Mouse (Mus musculus) heart, postnatal 0 days (tissue): ENCODE data around the gene Slc44a4.

Source experiments
- CTCF ChIP-seq: IDR thresholded peaks from 2 replicates; pipeline ENCODE4 v1.5.1; 2016; ENCODE audit warnings: antibody characterized with exemption, control low read depth, low read depth
- EP300 ChIP-seq: IDR thresholded peaks from 2 replicates; pipeline ENCODE4 v1.6.1; 2016; ENCODE audit warnings: antibody characterized with exemption, low read depth

DNA sequence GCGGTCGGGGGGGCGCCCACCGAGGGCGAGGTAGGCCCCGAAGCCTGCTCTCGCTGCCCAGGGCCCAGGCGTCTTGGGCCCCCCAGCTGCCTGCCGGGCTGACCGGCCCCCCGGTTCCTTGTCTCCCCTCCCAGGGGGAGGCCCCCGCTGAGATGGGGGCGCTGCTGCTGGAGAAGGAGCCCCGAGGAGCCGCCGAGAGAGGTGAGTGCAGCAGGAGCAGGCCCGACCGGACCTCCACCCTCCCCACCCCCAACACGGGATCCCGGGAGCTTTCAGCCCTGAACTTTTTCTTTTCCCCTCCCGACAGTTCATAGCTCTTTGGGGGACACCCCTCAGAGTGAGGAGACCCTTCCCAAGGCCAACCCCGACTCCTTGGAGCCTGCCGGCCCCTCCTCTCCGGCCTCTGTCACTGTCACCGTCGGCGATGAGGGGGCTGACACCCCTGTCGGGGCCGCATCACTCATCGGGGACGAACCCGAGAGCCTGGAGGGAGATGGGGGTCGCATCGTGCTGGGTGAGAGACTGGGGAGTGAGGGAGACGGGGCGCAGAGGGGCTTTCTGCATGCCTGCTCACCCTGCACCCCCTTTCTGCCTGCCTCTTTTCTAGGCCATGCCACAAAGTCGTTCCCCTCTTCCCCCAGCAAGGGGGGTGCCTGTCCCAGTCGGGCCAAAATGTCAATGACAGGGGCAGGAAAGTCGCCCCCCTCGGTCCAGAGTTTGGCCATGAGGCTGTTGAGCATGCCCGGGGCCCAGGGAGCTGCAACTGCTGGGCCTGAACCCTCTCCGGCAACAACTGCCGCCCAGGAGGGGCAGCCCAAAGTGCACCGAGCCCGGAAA, 15.0 kb upstream of the Slc44a4 start:
- no peak for TF ChIP-seq CTCF
- no peak for TF ChIP-seq EP300
